23 mouse cellular contexts compared by ENCODE assay signal in the genomic region with DNA sequence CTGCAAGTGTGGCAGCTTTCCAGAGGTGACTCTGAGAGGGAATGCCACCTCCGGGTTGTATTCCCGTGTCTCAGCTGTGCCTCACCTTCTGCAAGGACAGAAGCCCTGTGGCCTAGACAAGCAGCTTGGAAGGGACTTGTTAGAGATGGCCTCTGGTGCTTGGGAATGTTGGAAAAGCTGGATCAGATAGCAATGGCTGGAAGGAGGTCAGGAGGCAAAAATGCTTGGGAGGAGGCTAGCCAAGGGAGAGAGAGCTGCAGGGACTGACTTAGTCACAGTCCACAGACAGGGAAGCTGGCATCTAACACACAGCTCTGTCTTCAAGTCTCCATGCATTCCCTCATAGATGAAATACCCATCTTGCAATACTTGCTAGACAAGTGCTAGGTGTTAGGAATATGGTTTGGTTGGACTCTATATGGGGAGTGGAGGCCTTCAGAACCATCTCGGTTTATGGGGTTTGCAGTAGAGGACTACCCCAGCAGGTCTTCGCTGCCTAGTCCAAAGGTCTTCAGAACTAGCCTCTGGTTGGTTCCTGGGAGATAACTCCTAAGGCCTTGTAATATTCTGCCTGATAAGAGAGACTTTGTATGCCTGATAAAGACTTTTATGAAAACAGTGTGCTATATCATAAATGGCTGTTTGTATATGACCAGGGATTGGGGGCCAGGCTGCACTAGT. TPM values are rescaled to one million over a fixed set of nuclear protein-coding genes. Genes with fewer than 3 reads are reported as not detected.
A peak's percentile ranks its signal among the peaks of the same experiment; 100 is the strongest.
DNase-seq lines count a peak whose midpoint lies in the region; ATAC-seq and TF ChIP-seq lines count a peak whose summit lies in the region.
"Had no signal": no experiment of that assay in that cellular context is flagged by ENCODE, and none has a peak within 500 bp of the region (broad histone marks: within the 10 kb centered on the region; RNA-seq: fewer than 3 reads in every experiment).

No protein-coding gene starts in this region.

- 68% methylated on average over 4 of the region's 4 CpGs for WGBS in stomach, embryonic 15.5 days
- WGBS in stomach, postnatal 0 days: 59% methylated on average over 4 of the region's 4 CpGs
- 59% methylated on average over 4 of the region's 4 CpGs for WGBS in intestine, embryonic 16.5 days
- WGBS in small intestine, adult 2 months: 26% methylated on average over 4 of the region's 4 CpGs
- WGBS in hindbrain, embryonic 12.5 days: 82% methylated on average over 4 of the region's 4 CpGs
- 87% methylated on average over 4 of the region's 4 CpGs for WGBS in embryonic facial prominence, embryonic 10.5 days

- no peaks in the 10 kb centered on the region for H3K9me3 ChIP-seq in stomach, embryonic 15.5 days
- no peaks in the 10 kb centered on the region for H3K9me3 ChIP-seq in stomach, postnatal 0 days (ENCODE audit: control insufficient read depth, low read length)
- H3K9me3 ChIP-seq in intestine, embryonic 16.5 days (ENCODE audit: control insufficient read depth, low read length): no peaks in the 10 kb centered on the region
- H3K9me3 ChIP-seq in hindbrain, embryonic 12.5 days (replicated peaks): no peaks in the 10 kb centered on the region
- H3K9me3 ChIP-seq in embryonic facial prominence, embryonic 10.5 days: no peaks in the 10 kb centered on the region
- H3K9me3 ChIP-seq: forebrain, embryonic 15.5 days; heart, embryonic 10.5 days; hindbrain, embryonic 13.5 days had no signal

- H3K9ac ChIP-seq in stomach, embryonic 15.5 days: no peak overlapping the region
- no peak overlapping the region for H3K9ac ChIP-seq in stomach, postnatal 0 days (ENCODE audit: low read length)
- H3K9ac ChIP-seq in intestine, embryonic 16.5 days (ENCODE audit: low read depth, low read length): no peak overlapping the region
- H3K9ac ChIP-seq in hindbrain, embryonic 12.5 days: no peak overlapping the region
- H3K9ac ChIP-seq: forebrain, embryonic 15.5 days; hindbrain, embryonic 13.5 days had no signal

- H3K27ac ChIP-seq in stomach, embryonic 15.5 days: no peak overlapping the region
- H3K27ac ChIP-seq in stomach, postnatal 0 days (replicated peaks): no peak overlapping the region; the same call in 1 of the 2 replicates
- peak overlapping the region; percentile 61 for H3K27ac ChIP-seq in brown adipose tissue, adult 24 weeks (replicated peaks; ENCODE audit: low read depth, low read length)
- peak overlapping the region; percentile 82 for H3K27ac ChIP-seq in intestine, embryonic 16.5 days (ENCODE audit: low read length)
- H3K27ac ChIP-seq in small intestine, adult 2 months (ENCODE audit: insufficient read depth, low read depth, low read length): peak overlapping the region; percentile 97
- no peak overlapping the region for H3K27ac ChIP-seq in hindbrain, embryonic 12.5 days
- no peak overlapping the region for H3K27ac ChIP-seq in embryonic facial prominence, embryonic 10.5 days (replicated peaks)
- H3K27ac ChIP-seq: forebrain, embryonic 10.5 days; forebrain, embryonic 15.5 days; heart, embryonic 10.5 days; hindbrain, embryonic 13.5 days; hindbrain, postnatal 0 days had no signal

- no peaks in the 10 kb centered on the region for H3K4me1 ChIP-seq in stomach, embryonic 15.5 days
- H3K4me1 ChIP-seq in stomach, postnatal 0 days (replicated peaks; ENCODE audit: control insufficient read depth, insufficient read depth): no peaks in the 10 kb centered on the region
- peaks cover 3% of the 10 kb centered on the region; the same call in 1 of the 2 replicates for H3K4me1 ChIP-seq in brown adipose tissue, adult 24 weeks (ENCODE audit: control insufficient read depth, insufficient read depth, insufficient read length, low read length)
- peaks cover 12% of the 10 kb centered on the region for H3K4me1 ChIP-seq in intestine, embryonic 16.5 days (ENCODE audit: control insufficient read depth, insufficient read depth, low read length)
- H3K4me1 ChIP-seq in small intestine, adult 2 months (ENCODE audit: control insufficient read depth, insufficient read depth, insufficient read length, low read length): peaks cover 14% of the 10 kb centered on the region
- no peaks in the 10 kb centered on the region for H3K4me1 ChIP-seq in hindbrain, embryonic 12.5 days
- no peaks in the 10 kb centered on the region for H3K4me1 ChIP-seq in embryonic facial prominence, embryonic 10.5 days
- H3K4me1 ChIP-seq: forebrain, embryonic 15.5 days; heart, embryonic 10.5 days; hindbrain, embryonic 13.5 days had no signal

- no peak for TF ChIP-seq POLR2A in small intestine, adult 2 months (IDR thresholded peaks at IDR 0.05; ENCODE audit: low read depth, low read length)

- H3K4me3 ChIP-seq in stomach, embryonic 15.5 days (replicated peaks): no peak overlapping the region
- H3K4me3 ChIP-seq in stomach, postnatal 0 days (ENCODE audit: low read depth, low read length): no peak overlapping the region
- H3K4me3 ChIP-seq in brown adipose tissue, adult 24 weeks (ENCODE audit: insufficient read depth, low read depth, low read length): no peak overlapping the region
- no peak overlapping the region for H3K4me3 ChIP-seq in intestine, embryonic 16.5 days (ENCODE audit: low read length)
- H3K4me3 ChIP-seq in small intestine, adult 2 months (ENCODE audit: low read depth, low read length): no peak overlapping the region
- no peak overlapping the region for H3K4me3 ChIP-seq in hindbrain, embryonic 12.5 days
- H3K4me3 ChIP-seq in embryonic facial prominence, embryonic 10.5 days: no peak overlapping the region
- H3K4me3 ChIP-seq: forebrain, embryonic 10.5 days; forebrain, embryonic 15.5 days; heart, embryonic 10.5 days; hindbrain, embryonic 13.5 days had no signal

- H3K4me2 ChIP-seq in stomach, embryonic 15.5 days: no peak overlapping the region
- no peak overlapping the region for H3K4me2 ChIP-seq in stomach, postnatal 0 days (replicated peaks; ENCODE audit: low read depth)
- H3K4me2 ChIP-seq in intestine, embryonic 16.5 days (ENCODE audit: low read depth, low read length): 0 out of 2 replicates have a peak overlapping the region, but pooled peaks have one; percentile 1
- H3K4me2 ChIP-seq in hindbrain, embryonic 12.5 days (replicated peaks): no peak overlapping the region
- H3K4me2 ChIP-seq: forebrain, embryonic 15.5 days; hindbrain, embryonic 13.5 days had no signal

- no peaks in the 10 kb centered on the region for H3K27me3 ChIP-seq in stomach, embryonic 15.5 days (replicated peaks)
- H3K27me3 ChIP-seq in stomach, postnatal 0 days (ENCODE audit: control insufficient read depth, insufficient read depth, low read length): no peaks in the 10 kb centered on the region
- H3K27me3 ChIP-seq in intestine, embryonic 16.5 days (replicated peaks; ENCODE audit: control insufficient read depth, insufficient read depth, low read length): no peaks in the 10 kb centered on the region
- H3K27me3 ChIP-seq in small intestine, adult 2 months (ENCODE audit: control insufficient read depth, insufficient read depth, low read length): no peaks in the 10 kb centered on the region
- no peaks in the 10 kb centered on the region for H3K27me3 ChIP-seq in hindbrain, embryonic 12.5 days
- no peaks in the 10 kb centered on the region for H3K27me3 ChIP-seq in embryonic facial prominence, embryonic 10.5 days (replicated peaks; ENCODE audit: low read depth, poor library complexity, severe bottlenecking)
- H3K27me3 ChIP-seq: CH12.LX had no signal

- ATAC-seq in stomach, embryonic 15.5 days (ENCODE audit: insufficient read depth, low FRiP score, low read depth): peak; percentile 10; the same call in 1 of the 2 replicates
- no peak for ATAC-seq in stomach, postnatal 0 days (ENCODE audit: low FRiP score, low TSS enrichment)
- peak; percentile 96 for ATAC-seq in intestine, embryonic 16.5 days
- no peak for ATAC-seq in hindbrain, embryonic 12.5 days (ENCODE audit: low FRiP score)
- ATAC-seq: forebrain, embryonic 15.5 days; hindbrain, postnatal 0 days had no signal

- TF ChIP-seq EP300 in stomach, postnatal 0 days (optimal IDR thresholded peaks at IDR 0.05): no peak

- no peak for DNase-seq in stomach, postnatal 0 days (ENCODE audit: low spot score)
- DNase-seq in kidney, postnatal 36 days: no peak
- no peak for DNase-seq in embryonic facial prominence, embryonic 10.5 days (ENCODE audit: low spot score)
- DNase-seq: adrenal gland, postnatal 10 days; cerebellum, adult 18-20 months; cerebellum, adult 9-11 months; cerebellum, postnatal 36 days; gastrocnemius, postnatal 10 days; heart, adult 18-20 months; heart, postnatal 10 days; heart, postnatal 4 days had no signal

- no peaks in the 10 kb centered on the region for H3K36me3 ChIP-seq in stomach, embryonic 15.5 days
- H3K36me3 ChIP-seq in stomach, postnatal 0 days (ENCODE audit: control insufficient read depth, insufficient read depth, low read length): no peaks in the 10 kb centered on the region
- H3K36me3 ChIP-seq in intestine, embryonic 16.5 days (ENCODE audit: control insufficient read depth, insufficient read depth, low read length): no peaks in the 10 kb centered on the region
- no peaks in the 10 kb centered on the region for H3K36me3 ChIP-seq in small intestine, adult 2 months (ENCODE audit: control insufficient read depth, insufficient read depth, low read length)
- H3K36me3 ChIP-seq in hindbrain, embryonic 12.5 days: no peaks in the 10 kb centered on the region
- no peaks in the 10 kb centered on the region for H3K36me3 ChIP-seq in embryonic facial prominence, embryonic 10.5 days (replicated peaks)
- H3K36me3 ChIP-seq: forebrain, embryonic 10.5 days; forebrain, embryonic 15.5 days; heart, embryonic 10.5 days; hindbrain, embryonic 13.5 days had no signal

- no peak for TF ChIP-seq CTCF in stomach, postnatal 0 days (IDR thresholded peaks at IDR 0.05; ENCODE audit: low read depth)
- TF ChIP-seq CTCF in small intestine, adult 2 months (IDR thresholded peaks at IDR 0.05; ENCODE audit: extremely low read depth, insufficient read length, insufficient replicate concordance, low read depth, low read length): no peak

RNA-seq across cellular contexts. Expression of gene Zfp3, which starts 11.5 kb away (rescaled TPM):
- 5.5 and 6.9 TPM in 2 replicates for polyA plus RNA-seq in stomach, embryonic 15.5 days (2015; fragmentation: Nextera tagmentation; extraction: Ambion mirVana)
- polyA plus RNA-seq in stomach, postnatal 0 days (2015; fragmentation: Nextera tagmentation; extraction: Ambion mirVana): 3.4 and 3.8 TPM in 2 replicates
- polyA plus RNA-seq in brown adipose tissue, adult 24 weeks (2012; ENCODE audit: insufficient read depth, insufficient read length, missing spikeins): 3.5 and 5.5 TPM in 2 replicates
- 4.8 and 5.3 TPM in 2 replicates for polyA plus RNA-seq in intestine, embryonic 16.5 days (2015; fragmentation: Nextera tagmentation; extraction: Ambion mirVana)
- 0.61 and 0.72 TPM in 2 replicates for polyA plus RNA-seq in small intestine, adult 2 months (2012; rRNA removed)
- 11.1 and 12.7 TPM in 2 replicates for polyA plus RNA-seq in hindbrain, embryonic 12.5 days (2016; fragmentation: Nextera tagmentation; extraction: Ambion mirVana)
- polyA plus RNA-seq in embryonic facial prominence, embryonic 10.5 days (2016; fragmentation: Nextera tagmentation; extraction: Ambion mirVana): 4.7 and 5.7 TPM in 2 replicates

RNA-seq across cellular contexts. Expression of gene Kif1c, which starts 52.1 kb away (rescaled TPM):
- 4.2 and 4.6 TPM in 2 replicates for polyA plus RNA-seq in stomach, embryonic 15.5 days (2015; fragmentation: Nextera tagmentation; extraction: Ambion mirVana)
- polyA plus RNA-seq in stomach, postnatal 0 days (2015; fragmentation: Nextera tagmentation; extraction: Ambion mirVana): 4.7 TPM in 2 replicates
- 93.8 and 106 TPM in 2 replicates for polyA plus RNA-seq in brown adipose tissue, adult 24 weeks (2012; ENCODE audit: insufficient read depth, insufficient read length, missing spikeins)
- polyA plus RNA-seq in intestine, embryonic 16.5 days (2015; fragmentation: Nextera tagmentation; extraction: Ambion mirVana): 2.3 and 2.8 TPM in 2 replicates
- 33.9 and 87.1 TPM in 2 replicates for polyA plus RNA-seq in small intestine, adult 2 months (2012; rRNA removed)
- 2.3 and 3.0 TPM in 2 replicates for polyA plus RNA-seq in hindbrain, embryonic 12.5 days (2016; fragmentation: Nextera tagmentation; extraction: Ambion mirVana)
- polyA plus RNA-seq in embryonic facial prominence, embryonic 10.5 days (2016; fragmentation: Nextera tagmentation; extraction: Ambion mirVana): 1.6 and 2.0 TPM in 2 replicates

RNA-seq across cellular contexts. Expression of gene Inca1, which starts 52.5 kb away (rescaled TPM):
- 1.1 and 1.4 TPM in 2 replicates for polyA plus RNA-seq in stomach, embryonic 15.5 days (2015; fragmentation: Nextera tagmentation; extraction: Ambion mirVana)
- polyA plus RNA-seq in stomach, postnatal 0 days (2015; fragmentation: Nextera tagmentation; extraction: Ambion mirVana): 1.6 and 2.1 TPM in 2 replicates
- 15.7 and 24.0 TPM in 2 replicates for polyA plus RNA-seq in brown adipose tissue, adult 24 weeks (2012; ENCODE audit: insufficient read depth, insufficient read length, missing spikeins)
- 1.4 and 1.8 TPM in 2 replicates for polyA plus RNA-seq in intestine, embryonic 16.5 days (2015; fragmentation: Nextera tagmentation; extraction: Ambion mirVana)
- polyA plus RNA-seq in small intestine, adult 2 months (2012; rRNA removed): 0.38 and 0.79 TPM in 2 replicates
- polyA plus RNA-seq in hindbrain, embryonic 12.5 days (2016; fragmentation: Nextera tagmentation; extraction: Ambion mirVana): 0.99 and 1.4 TPM in 2 replicates
- polyA plus RNA-seq in embryonic facial prominence, embryonic 10.5 days (2016; fragmentation: Nextera tagmentation; extraction: Ambion mirVana): 0.69 and 0.99 TPM in 2 replicates

RNA-seq across cellular contexts. Expression of gene Scimp, which starts 59.9 kb away (rescaled TPM):
- polyA plus RNA-seq in stomach, embryonic 15.5 days (2015; fragmentation: Nextera tagmentation; extraction: Ambion mirVana): 0.35 and 0.61 TPM in 2 replicates
- 0.57 and 0.63 TPM in 2 replicates for polyA plus RNA-seq in stomach, postnatal 0 days (2015; fragmentation: Nextera tagmentation; extraction: Ambion mirVana)
- polyA plus RNA-seq in brown adipose tissue, adult 24 weeks (2012; ENCODE audit: insufficient read depth, insufficient read length, missing spikeins): not detected in 2 replicates
- 0.37 and 1.0 TPM in 2 replicates for polyA plus RNA-seq in intestine, embryonic 16.5 days (2015; fragmentation: Nextera tagmentation; extraction: Ambion mirVana)
- polyA plus RNA-seq in small intestine, adult 2 months (2012; rRNA removed): 0.70 and 0.94 TPM in 2 replicates
- polyA plus RNA-seq in hindbrain, embryonic 12.5 days (2016; fragmentation: Nextera tagmentation; extraction: Ambion mirVana): not detected in 2 replicates
- polyA plus RNA-seq in embryonic facial prominence, embryonic 10.5 days (2016; fragmentation: Nextera tagmentation; extraction: Ambion mirVana): not detected in 2 replicates
- polyA plus RNA-seq: brain, embryonic 14.5 days; forebrain, embryonic 10.5 days; forebrain, embryonic 15.5 days; heart, embryonic 10.5 days had no signal

Comparison
In these comparisons a context has a peak if more than half of its experiments do, and no peak if none do; other contexts are left out.
1. ATAC-seq: peak in stomach, embryonic 15.5 days (single experiment) and intestine, embryonic 16.5 days (single experiment); none in stomach, postnatal 0 days (single experiment) and hindbrain, embryonic 12.5 days (single experiment).
2. H3K27ac ChIP-seq: peak in brown adipose tissue, adult 24 weeks (single experiment), intestine, embryonic 16.5 days (single experiment) and small intestine, adult 2 months (single experiment); none in stomach, embryonic 15.5 days (single experiment), stomach, postnatal 0 days (single experiment), hindbrain, embryonic 12.5 days (single experiment) and embryonic facial prominence, embryonic 10.5 days (single experiment).